Mouse (Mus musculus): ENCODE measurements around the gene Slit3. TPM values are rescaled to one million over a fixed set of nuclear protein-coding genes. Genes with fewer than 3 reads are reported as not detected.
A peak's percentile ranks its signal among the peaks of the same experiment; 100 is the strongest.

Slit3 gene
- polyA plus RNA-seq, 1 experiment, result 0.04 TPM

GRCm38 (mm10) chr11:35276001-35276400, 155.0 kb downstream of the Slit3 start:
- no peak for TF ChIP-seq GATA1 (IDR thresholded peaks at IDR 0.05; ENCODE audit: borderline replicate concordance, low read length)
- H3K9me3 ChIP-seq, result no peaks in the 10 kb centered on the region

GRCm38 (mm10) chr11:35278128-35278769, 157.2 kb downstream of the Slit3 start:
- Histone ChIP-seq H3K4me3 (replicated peaks) (peak overlapping the region; percentile 14), H3K27me3 (replicated peaks) (no peaks in the 10 kb centered on the region), H3K9me3 (no peaks in the 10 kb centered on the region), H3K36me3 (replicated peaks; ENCODE audit: low read length) (no peaks in the 10 kb centered on the region), H3K4me1 (no peaks in the 10 kb centered on the region)
- no peak for TF ChIP-seq GATA1 (IDR thresholded peaks at IDR 0.05; ENCODE audit: borderline replicate concordance, low read length)
- TF ChIP-seq FLI1 (IDR thresholded peaks at IDR 0.05; ENCODE audit: low read length), result no peak

More at GRCm38 (mm10) chr11:35276001-35276400, 155.0 kb downstream of the Slit3 start:
- Histone ChIP-seq H3K27me3 (replicated peaks) (no peaks in the 10 kb centered on the region), H3K36me3 (replicated peaks; ENCODE audit: low read length) (no peaks in the 10 kb centered on the region), H3K4me3 (replicated peaks) (no peak overlapping the region), H3K4me1 (no peaks in the 10 kb centered on the region)

- Histone ChIP-seq H3K4me1 (no peaks in the 10 kb centered on the region), H3K9me3 (0 out of 2 replicates have a peak, but pooled peaks cover 2% of the 10 kb centered on the region), H3K27me3 (replicated peaks) (no peaks in the 10 kb centered on the region), H3K4me3 (replicated peaks) (no peak overlapping the region), H3K36me3 (replicated peaks; ENCODE audit: low read length) (no peaks in the 10 kb centered on the region)
- TF ChIP-seq FLI1 (IDR thresholded peaks at IDR 0.05; ENCODE audit: low read length), result no peak
- no peak for TF ChIP-seq GATA1 (IDR thresholded peaks at IDR 0.05; ENCODE audit: borderline replicate concordance, low read length)
Observed at GRCm38 (mm10) chr11:35280826-35281225, 159.8 kb downstream of the Slit3 start.

GRCm38 (mm10) chr11:35282001-35282632, 161.1 kb downstream of the Slit3 start:
- Histone ChIP-seq H3K4me1 (no peaks in the 10 kb centered on the region), H3K4me3 (replicated peaks) (no peak overlapping the region), H3K36me3 (replicated peaks; ENCODE audit: low read length) (no peaks in the 10 kb centered on the region), H3K27me3 (replicated peaks) (no peaks in the 10 kb centered on the region), H3K9me3 (0 out of 2 replicates have a peak, but pooled peaks cover 5% of the 10 kb centered on the region)
- TF ChIP-seq GATA1 (IDR thresholded peaks at IDR 0.05; ENCODE audit: borderline replicate concordance, low read length), result no peak
- no peak for TF ChIP-seq FLI1 (IDR thresholded peaks at IDR 0.05; ENCODE audit: low read length)

- H3K4me3 ChIP-seq (replicated peaks), result no peak overlapping the region
- 0 out of 2 replicates have a peak, but pooled peaks cover 5% of the 10 kb centered on the region for H3K9me3 ChIP-seq
- TF ChIP-seq FLI1 (IDR thresholded peaks at IDR 0.05; ENCODE audit: low read length) (no peak), GATA1 (IDR thresholded peaks at IDR 0.05; ENCODE audit: borderline replicate concordance, low read length) (no peak)
Observed at GRCm38 (mm10) chr11:35282825-35283571, 162.0 kb downstream of the Slit3 start.

GRCm38 (mm10) chr11:35283767-35284166, 162.7 kb downstream of the Slit3 start:
- no peaks in the 10 kb centered on the region for H3K4me1 ChIP-seq
- TF ChIP-seq FLI1 (IDR thresholded peaks at IDR 0.05; ENCODE audit: low read length) (no peak), GATA1 (IDR thresholded peaks at IDR 0.05; ENCODE audit: borderline replicate concordance, low read length) (no peak)

More at GRCm38 (mm10) chr11:35282825-35283571, 162.0 kb downstream of the Slit3 start:
- Histone ChIP-seq H3K27me3 (replicated peaks) (no peaks in the 10 kb centered on the region), H3K4me1 (no peaks in the 10 kb centered on the region), H3K36me3 (replicated peaks; ENCODE audit: low read length) (no peaks in the 10 kb centered on the region)

GRCm38 (mm10) chr11:35286578-35287390, 165.8 kb downstream of the Slit3 start:
- Histone ChIP-seq H3K9me3 (0 out of 2 replicates have a peak, but pooled peaks cover 5% of the 10 kb centered on the region), H3K4me1 (no peaks in the 10 kb centered on the region), H3K4me3 (replicated peaks) (no peak overlapping the region), H3K36me3 (replicated peaks; ENCODE audit: low read length) (no peaks in the 10 kb centered on the region), H3K27me3 (replicated peaks) (no peaks in the 10 kb centered on the region)
- TF ChIP-seq GATA1 (IDR thresholded peaks at IDR 0.05; ENCODE audit: borderline replicate concordance, low read length) (no peak), FLI1 (IDR thresholded peaks at IDR 0.05; ENCODE audit: low read length) (no peak)

More at GRCm38 (mm10) chr11:35283767-35284166, 162.7 kb downstream of the Slit3 start:
- Histone ChIP-seq H3K36me3 (replicated peaks; ENCODE audit: low read length) (no peaks in the 10 kb centered on the region), H3K27me3 (replicated peaks) (no peaks in the 10 kb centered on the region), H3K9me3 (0 out of 2 replicates have a peak, but pooled peaks cover 5% of the 10 kb centered on the region), H3K4me3 (replicated peaks) (no peak overlapping the region)

- H3K27me3 ChIP-seq (replicated peaks), result no peaks in the 10 kb centered on the region
- no peaks in the 10 kb centered on the region for H3K4me1 ChIP-seq
- no peaks in the 10 kb centered on the region for H3K36me3 ChIP-seq (replicated peaks; ENCODE audit: low read length)
- TF ChIP-seq GATA1 (IDR thresholded peaks at IDR 0.05; ENCODE audit: borderline replicate concordance, low read length) (no peak), FLI1 (IDR thresholded peaks at IDR 0.05; ENCODE audit: low read length) (no peak)
- H3K4me3 ChIP-seq (replicated peaks), result no peak overlapping the region
- H3K9me3 ChIP-seq, result peaks cover 9% of the 10 kb centered on the region; the same call in 1 of the 2 replicates
Observed at GRCm38 (mm10) chr11:35288056-35288455, 167.0 kb downstream of the Slit3 start.

- H3K9me3 ChIP-seq, result peaks cover 9% of the 10 kb centered on the region; the same call in 1 of the 2 replicates
- TF ChIP-seq FLI1 (IDR thresholded peaks at IDR 0.05; ENCODE audit: low read length) (no peak), GATA1 (IDR thresholded peaks at IDR 0.05; ENCODE audit: borderline replicate concordance, low read length) (no peak)
- no peaks in the 10 kb centered on the region for H3K36me3 ChIP-seq (replicated peaks; ENCODE audit: low read length)
- no peak overlapping the region for H3K4me3 ChIP-seq (replicated peaks)
- H3K4me1 ChIP-seq, result no peaks in the 10 kb centered on the region
- no peaks in the 10 kb centered on the region for H3K27me3 ChIP-seq (replicated peaks)
Observed at GRCm38 (mm10) chr11:35288761-35289278, 167.8 kb downstream of the Slit3 start.
